Mouse (Mus musculus) bone marrow, adult 2 months (tissue): Measurements from ENCODE around the gene 9430038I01Rik. TPM values are rescaled to one million over a fixed set of nuclear protein-coding genes. Genes with fewer than 3 reads are reported as not detected.

Experiments
- H3K27ac ChIP-seq: fragments of 200-500 bp; 2 replicates; pipeline ENCODE4 v1.5.1; 2012; ENCODE audit warnings: low read depth, mild to moderate bottlenecking, control low read depth, inconsistent platforms, low read length; ENCODE audit not compliant: control insufficient read depth, poor library complexity, insufficient read depth
- H3K4me1 ChIP-seq: fragments of 200-500 bp; 2 replicates; pipeline ENCODE4 v1.6.1; 2011; ENCODE audit warnings: low read length; ENCODE audit not compliant: control insufficient read depth, insufficient read depth
- H3K4me3 ChIP-seq: fragments of 200-500 bp; replicated peaks from 2 replicates; pipeline ENCODE3; 2011; ENCODE audit warnings: mild to moderate bottlenecking, low read depth, low read length, control low read depth; ENCODE audit not compliant: control insufficient read depth
- CTCF ChIP-seq: fragments of 200-500 bp; IDR thresholded peaks from 2 replicates; pipeline ENCODE4 v1.5.1; 2011; ENCODE audit warnings: low read length, control low read depth; ENCODE audit not compliant: control insufficient read depth, insufficient read depth
- POLR2A ChIP-seq: fragments of 200-500 bp; IDR thresholded peaks from 2 replicates; pipeline ENCODE4 v1.6.1; 2011; ENCODE audit warnings: low read depth, mild to moderate bottlenecking, control low read depth, low read length, borderline replicate concordance; ENCODE audit not compliant: control insufficient read depth
- WGBS: fragments of 180-500 bp; shearing (Covaris S2); methylation state at CpG from one replicate; pipeline ENCODE4 v1.1.7; 2018; 5-methylcytosine and 5-hydroxymethylcytosine counted together
- polyA plus RNA-seq: library from polyadenylated mRNA; stranded (reverse); fragments of >200 nt; gene quantifications from 2 replicates; pipeline ENCODE4 v1.2.4, GENCODE M21; 2011; ENCODE audit warnings: low replicate concordance; ENCODE audit not compliant: missing spikeins, insufficient read depth, insufficient read length

Gene 9430038I01Rik
- polyA plus RNA-seq, 1 experiment, result 7.9 TPM

DNA sequence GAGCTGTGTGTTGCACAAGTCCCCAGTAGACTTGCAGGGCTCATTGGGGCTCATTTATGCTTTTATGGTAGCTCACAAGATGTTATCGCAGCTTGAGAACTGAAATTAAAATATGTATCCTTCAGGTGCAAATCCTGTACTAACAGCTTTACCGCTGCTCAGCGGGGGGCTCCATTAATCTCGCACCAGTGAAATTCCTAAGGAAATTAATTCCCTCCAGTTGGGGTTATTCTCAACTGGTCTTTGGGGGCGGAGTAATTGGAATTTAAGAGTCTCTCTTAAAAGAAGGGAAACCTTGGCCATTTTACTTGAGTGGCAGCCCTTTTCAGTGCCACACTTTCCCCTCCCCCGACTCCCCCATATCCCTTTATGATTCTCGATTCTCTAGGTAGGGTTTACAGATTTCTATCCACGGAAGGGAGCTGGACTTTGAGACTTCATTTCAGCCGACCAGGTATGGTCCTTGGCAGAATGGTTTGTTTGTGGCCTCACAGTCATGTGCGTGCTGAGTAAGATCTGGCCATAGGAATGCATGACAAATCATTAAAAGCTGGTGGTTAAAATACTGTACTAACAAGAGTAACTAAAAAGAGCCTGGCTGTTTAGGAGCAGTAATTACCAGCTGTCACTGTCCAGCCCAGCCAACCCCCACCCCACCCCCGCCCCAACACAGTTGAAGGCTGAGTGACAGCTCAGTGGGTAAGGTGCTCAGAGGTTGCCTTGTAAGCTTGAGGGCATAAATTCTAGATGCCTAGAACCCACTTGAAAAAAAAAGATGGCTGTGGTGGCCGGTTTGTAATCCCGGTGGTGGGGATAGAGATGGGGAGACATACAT is 21.4 kb upstream of the 9430038I01Rik start:
- 82% methylated on average over 13 of the region's 13 CpGs for WGBS
- H3K4me1 ChIP-seq, result no peaks in the 10 kb centered on the region

DNA sequence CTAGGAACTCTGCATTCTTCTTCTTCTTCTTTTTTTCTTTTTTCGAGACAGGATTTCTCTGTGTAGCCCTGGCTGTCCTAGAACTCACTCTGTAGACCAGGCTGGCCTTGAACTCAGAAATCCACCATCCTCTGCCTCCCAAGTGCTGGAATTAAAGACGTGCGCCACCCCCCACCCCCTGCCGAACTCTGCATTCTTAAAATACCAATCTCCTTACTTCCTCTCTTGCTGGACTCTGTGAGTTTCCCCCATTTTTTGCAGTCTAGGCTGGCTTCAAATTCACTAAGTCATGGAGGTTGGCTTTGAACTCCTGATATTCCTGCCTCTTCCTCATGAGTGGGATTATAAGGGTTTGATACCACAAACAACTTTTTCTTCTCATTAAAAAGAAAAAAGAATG is 16.1 kb upstream of the 9430038I01Rik start:
- no peak overlapping the region for H3K27ac ChIP-seq
- H3K4me1 ChIP-seq, result no peaks in the 10 kb centered on the region
- TF ChIP-seq CTCF (no peak), POLR2A (no peak)
- H3K4me3 ChIP-seq, result no peak overlapping the region
- 24% methylated on average over 4 of the region's 4 CpGs for WGBS

More for the DNA sequence above, 21.4 kb upstream of the 9430038I01Rik start:
- TF ChIP-seq POLR2A (no peak), CTCF (no peak)
- Histone ChIP-seq H3K27ac (no peak overlapping the region), H3K4me3 (no peak overlapping the region)

- 91% methylated on average over 4 of the region's 4 CpGs for WGBS
- TF ChIP-seq CTCF, result no peak
- no peak for TF ChIP-seq POLR2A
- H3K4me1 ChIP-seq, result no peaks in the 10 kb centered on the region
- no peak overlapping the region for H3K4me3 ChIP-seq
- H3K27ac ChIP-seq, result no peak overlapping the region
These were observed 10.7 kb upstream of the 9430038I01Rik start for GRCm38 (mm10) chr7:137421236-137421635.

GRCm38 (mm10) chr7:137420550-137420949 is 10.0 kb upstream of the 9430038I01Rik start:
- H3K27ac ChIP-seq, result no peak overlapping the region

GRCm38 (mm10) chr7:137414710-137415109 is 4.1 kb upstream of the 9430038I01Rik start:
- WGBS, result 78% methylated on average over 8 of the region's 8 CpGs
- no peak for TF ChIP-seq CTCF
- no peak for TF ChIP-seq POLR2A
- H3K4me3 ChIP-seq, result no peak overlapping the region
- H3K27ac ChIP-seq, result no peak overlapping the region
- H3K4me1 ChIP-seq, result no peaks in the 10 kb centered on the region; the same call in 1 of the 2 replicates

More at GRCm38 (mm10) chr7:137420550-137420949, 10.0 kb upstream of the 9430038I01Rik start:
- no peaks in the 10 kb centered on the region for H3K4me1 ChIP-seq
- no peak overlapping the region for H3K4me3 ChIP-seq
- no peak for TF ChIP-seq POLR2A
- no peak for TF ChIP-seq CTCF
- WGBS, result 56% methylated on average over 2 of the region's 2 CpGs

- WGBS, result 84% methylated on average over 1 of the region's 1 CpGs
- H3K4me3 ChIP-seq, result no peak overlapping the region
- TF ChIP-seq CTCF (no peak), POLR2A (no peak)
- no peak overlapping the region for H3K27ac ChIP-seq
- H3K4me1 ChIP-seq, result no peaks in the 10 kb centered on the region; the same call in 1 of the 2 replicates
These were observed 3.0 kb downstream of the 9430038I01Rik start for GRCm38 (mm10) chr7:137407428-137408058.

DNA sequence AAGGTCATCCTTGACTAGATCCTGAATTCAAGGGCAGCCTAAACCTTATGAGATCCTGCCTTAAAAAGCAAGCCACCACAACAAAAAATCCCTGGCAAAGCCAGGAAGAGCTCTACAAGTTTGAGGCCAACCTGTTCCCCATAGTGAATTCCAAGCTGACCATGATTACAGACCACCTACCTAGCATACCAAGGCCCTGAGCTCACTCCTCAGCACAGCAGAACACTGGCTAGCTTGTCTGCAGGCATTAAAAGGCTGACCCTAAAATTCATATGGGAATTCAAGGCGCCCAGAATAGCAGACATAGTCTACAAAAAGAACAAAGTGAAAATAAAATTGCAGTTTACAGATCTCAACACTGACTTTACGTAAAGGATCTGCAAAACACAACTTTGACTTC is 6.4 kb downstream of the 9430038I01Rik start:
- TF ChIP-seq CTCF, result no peak
- TF ChIP-seq POLR2A, result no peak
- Histone ChIP-seq H3K4me1 (no peaks in the 10 kb centered on the region; the same call in 1 of the 2 replicates), H3K27ac (no peak overlapping the region), H3K4me3 (no peak overlapping the region)
- 81% methylated on average over 2 of the region's 2 CpGs for WGBS

- H3K4me1 ChIP-seq, result no peaks in the 10 kb centered on the region
- TF ChIP-seq CTCF, result no peak
- H3K4me3 ChIP-seq, result no peak overlapping the region
- WGBS, result 85% methylated on average over 4 of the region's 4 CpGs
- H3K27ac ChIP-seq, result no peak overlapping the region
These were observed 11.6 kb downstream of the 9430038I01Rik start for GRCm38 (mm10) chr7:137398973-137399372.
